Mouse (Mus musculus) right cerebral cortex, postnatal 4 days (tissue): ENCODE results near the gene Isg20l2.
"Not testable (repeated sequence)": the region's sequence is repeated elsewhere in the genome, so short reads cannot be mapped to it uniquely, and the experiment has no call there.

Experiments
- DNase-seq: peaks from one replicate; pipeline ENCODE4 v3.0.0-alpha.2; 2022

The Isg20l2 gene

GRCm38 (mm10) chr3:87930078-87930795, at the start of gene Isg20l2, which contains the start of gene Rrnad1:
Gene Isg20l2, plus strand, starts transcription at chr3:87930314.
Gene Rrnad1, minus strand, starts transcription at chr3:87930717.
- peak; percentile 97 for DNase-seq

- no peak for DNase-seq
Observed at GRCm38 (mm10) chr3:87884291-87884690, 45.8 kb upstream of the Isg20l2 start.

- peak; percentile 48 for DNase-seq
Observed at GRCm38 (mm10) chr3:87884708-87885251, 45.3 kb upstream of the Isg20l2 start.

- peak; percentile 72 for DNase-seq
Observed at GRCm38 (mm10) chr3:87885281-87886003, 44.7 kb upstream of the Isg20l2 start, which contains the start of gene Prcc. Gene Prcc, minus strand, starts transcription at chr3:87885608.

- peak; percentile 37 for DNase-seq
Observed at GRCm38 (mm10) chr3:87886004-87886365, 44.1 kb upstream of the Isg20l2 start.

- no peak for DNase-seq
Observed at GRCm38 (mm10) chr3:87886416-87886815, 43.7 kb upstream of the Isg20l2 start.

GRCm38 (mm10) chr3:87887400-87887799, 42.7 kb upstream of the Isg20l2 start:
- DNase-seq, result not testable (repeated sequence)

GRCm38 (mm10) chr3:87891481-87891880, 38.6 kb upstream of the Isg20l2 start:
- DNase-seq, result no peak

- DNase-seq, result no peak
Observed at GRCm38 (mm10) chr3:87893367-87893905, 36.7 kb upstream of the Isg20l2 start.

GRCm38 (mm10) chr3:87899266-87899665, 30.8 kb upstream of the Isg20l2 start:
- DNase-seq, result no peak

- no peak for DNase-seq
Observed at GRCm38 (mm10) chr3:87899776-87900175, 30.3 kb upstream of the Isg20l2 start.

GRCm38 (mm10) chr3:87901036-87901624, 29.0 kb upstream of the Isg20l2 start:
- no peak for DNase-seq

GRCm38 (mm10) chr3:87901959-87902358, 28.2 kb upstream of the Isg20l2 start:
- not testable (repeated sequence) for DNase-seq

- DNase-seq, result no peak
Observed at GRCm38 (mm10) chr3:87903821-87904220, 26.3 kb upstream of the Isg20l2 start.

- peak; percentile 90 for DNase-seq
Observed at GRCm38 (mm10) chr3:87905880-87906485, 24.1 kb upstream of the Isg20l2 start, which contains the start of gene Hdgf. Gene Hdgf, plus strand, starts transcription at chr3:87906321.

- peak; percentile 41 for DNase-seq
Observed at GRCm38 (mm10) chr3:87906601-87906980, 23.5 kb upstream of the Isg20l2 start.

GRCm38 (mm10) chr3:87906981-87907857, 22.9 kb upstream of the Isg20l2 start:
- no peak for DNase-seq

GRCm38 (mm10) chr3:87907906-87908305, 22.2 kb upstream of the Isg20l2 start:
- no peak for DNase-seq

GRCm38 (mm10) chr3:87909381-87909780, 20.7 kb upstream of the Isg20l2 start:
- DNase-seq, result no peak

GRCm38 (mm10) chr3:87909874-87910273, 20.2 kb upstream of the Isg20l2 start:
- DNase-seq, result no peak

GRCm38 (mm10) chr3:87910573-87911141, 19.5 kb upstream of the Isg20l2 start:
- peak; percentile 56 for DNase-seq
